Mouse (Mus musculus): ENCODE data around the gene Gm7942. TPM values are rescaled to one million over a fixed set of nuclear protein-coding genes. Genes with fewer than 3 reads are reported as not detected.
"Not testable (repeated sequence)": the region's sequence is repeated elsewhere in the genome, so short reads cannot be mapped to it uniquely, and the experiment has no call there.

Gm7942 gene
- not detected for total RNA-seq (2021)
- long read RNA-seq, experiment 1 = 0 reads
- long read RNA-seq, experiment 2 = 0 reads

- H3K4me3 ChIP-seq; intact Hi-C loops (cut with DNase I); DNase-seq (ENCODE audit: extremely low spot score in 1 of 2, low spot score in 2 of 2); H3K27ac ChIP-seq: not testable (repeated sequence)
Measured at GRCm38 (mm10) chr5:95106638-95107037, at the start of gene Gm7942. TSS of gene Gm7942 (plus strand) at chr5:95106938.

Other genes with a start within 250 kb of the Gm7942 start
- gene Gm3183, start 241.5 kb upstream of the Gm7942 start, total RNA-seq (2021) = not detected
- not detected for gene Gm6367, start 118.3 kb upstream of the Gm7942 start, total RNA-seq (2021)
- gene Gm16513, start 75.7 kb downstream of the Gm7942 start, total RNA-seq (2021) = not detected
- gene Gm10424, start 165.8 kb downstream of the Gm7942 start, total RNA-seq (2021) = not detected
- not detected for gene Gm3259, start 199.0 kb downstream of the Gm7942 start, total RNA-seq (2021)

All from left cerebral cortex, adult 2 months (tissue).